Mouse (Mus musculus) kidney, postnatal 0 days (tissue): ENCODE results near the gene Folr2. TPM values are rescaled to one million over a fixed set of nuclear protein-coding genes. Genes with fewer than 3 reads are reported as not detected.

Source experiments
- ATAC-seq: fragments of 200-750 bp; cut with Nextera tagmentation; replicated peaks from 2 replicates; pipeline ENCODE4 v1.8.0; 2017; ENCODE audit warnings: low read depth, moderate number of reproducible peaks, moderate TSS enrichment, moderate library complexity; ENCODE audit not compliant: low FRiP score
- DNase-seq: peaks from one replicate; pipeline ENCODE4 v3.0.0-alpha.2; 2016; ENCODE audit warnings: low spot score
- H3K27ac ChIP-seq: fragments of 300-500 bp; sonication (generic); 2 replicates; pipeline ENCODE4 v1.5.1; 2014; ENCODE audit warnings: mild to moderate bottlenecking
- H3K27me3 ChIP-seq: fragments of 300-500 bp; sonication (generic); 2 replicates; pipeline ENCODE4 v1.6.1; 2014; ENCODE audit warnings: low read length, mixed read lengths; ENCODE audit not compliant: insufficient read depth
- H3K36me3 ChIP-seq: fragments of 300-500 bp; sonication (generic); 2 replicates; pipeline ENCODE4 v1.6.1; 2014; ENCODE audit warnings: low read length, mixed read lengths; ENCODE audit not compliant: insufficient read depth
- H3K4me1 ChIP-seq: fragments of 300-500 bp; sonication (generic); replicated peaks from 2 replicates; pipeline ENCODE4 v1.6.1; 2014; ENCODE audit warnings: antibody characterized with exemption, low read length, mixed read lengths; ENCODE audit not compliant: insufficient read depth
- H3K4me2 ChIP-seq: fragments of 300-500 bp; sonication (generic); 2 replicates; pipeline ENCODE4 v1.6.1; 2014; ENCODE audit warnings: mild to moderate bottlenecking, low read length, moderate library complexity, mixed read lengths
- H3K4me3 ChIP-seq: fragments of 300-500 bp; sonication (generic); replicated peaks from 2 replicates; pipeline ENCODE4 v1.5.1; 2014; ENCODE audit warnings: low read depth, low read length
- H3K9ac ChIP-seq: fragments of 300-500 bp; sonication (generic); 2 replicates; pipeline ENCODE4 v1.6.1; 2014; ENCODE audit warnings: low read depth, low read length
- H3K9me3 ChIP-seq: fragments of 300-500 bp; sonication (generic); replicated peaks from 2 replicates; pipeline ENCODE4 v1.6.1; 2016; ENCODE audit warnings: low read length, inconsistent platforms, mixed read lengths
- CTCF ChIP-seq: IDR thresholded peaks from 2 replicates; pipeline ENCODE4 v1.5.1; 2016; ENCODE audit warnings: antibody characterized with exemption, low read depth, mild to moderate bottlenecking, moderate library complexity
- WGBS: fragments of 180-500 bp; shearing (Covaris S2); extraction: QIAGEN DNeasy Blood & Tissue Kit; methylation state at CpG from one replicate; pipeline ENCODE4 v1.1.7; 2014; 5-methylcytosine and 5-hydroxymethylcytosine counted together
- polyA plus RNA-seq: library from polyadenylated mRNA; unstranded; fragments of >200 nt; fragmentation: Nextera tagmentation; extraction: Ambion mirVana; gene quantifications from 2 replicates; pipeline ENCODE4 v1.2.1, GENCODE M21; 2015

Folr2 gene
- polyA plus RNA-seq, 1 experiment from 2014 or later, result 1.4 TPM

- Histone ChIP-seq H3K4me3 (no peak overlapping the region), H3K36me3 (no peaks in the 10 kb centered on the region; the same call in 1 of the 2 replicates), H3K27me3 (no peaks in the 10 kb centered on the region), H3K4me2 (no peak overlapping the region), H3K4me1 (peaks cover 4% of the 10 kb centered on the region; the same call in 1 of the 2 replicates), H3K9ac (no peak overlapping the region), H3K9me3 (no peaks in the 10 kb centered on the region), H3K27ac (no peak overlapping the region)
- DNase-seq, result no peak
- no peak for ATAC-seq
- no peak for TF ChIP-seq CTCF
- 87% methylated on average over 16 of the region's 16 CpGs for WGBS
These were observed 43.5 kb upstream of the Folr2 start for GRCm38 (mm10) chr7:101900331-101901097.

- Histone ChIP-seq H3K9ac (peak overlapping the region; percentile 52), H3K36me3 (no peaks in the 10 kb centered on the region; the same call in 1 of the 2 replicates), H3K4me2 (peak overlapping the region; percentile 54), H3K27me3 (no peaks in the 10 kb centered on the region), H3K9me3 (no peaks in the 10 kb centered on the region), H3K4me1 (peaks cover 4% of the 10 kb centered on the region; the same call in 1 of the 2 replicates), H3K4me3 (peak overlapping the region; percentile 43), H3K27ac (peak overlapping the region; percentile 83)
- WGBS, result under 1% methylated on average over 57 of the region's 57 CpGs
- no peak for TF ChIP-seq CTCF
- ATAC-seq (peak; percentile 98), DNase-seq (peak; percentile 100)
These were observed 39.4 kb upstream of the Folr2 start for GRCm38 (mm10) chr7:101896104-101897066.

GRCm38 (mm10) chr7:101895695-101896094 lies 38.7 kb upstream of the Folr2 start:
- 33% methylated on average over 9 of the region's 9 CpGs for WGBS
- Histone ChIP-seq H3K27me3 (no peaks in the 10 kb centered on the region), H3K4me1 (peaks cover 4% of the 10 kb centered on the region; the same call in 1 of the 2 replicates), H3K27ac (no peak overlapping the region), H3K36me3 (no peaks in the 10 kb centered on the region; the same call in 1 of the 2 replicates), H3K4me3 (peak overlapping the region; percentile 43), H3K9ac (no peak overlapping the region), H3K9me3 (no peaks in the 10 kb centered on the region), H3K4me2 (peak overlapping the region; percentile 34)
- DNase-seq, result no peak
- peak; percentile 33; the same call in 1 of the 2 replicates for TF ChIP-seq CTCF
- ATAC-seq, result no peak

- no peaks in the 10 kb centered on the region for H3K9me3 ChIP-seq
- no peak overlapping the region for H3K4me2 ChIP-seq
- TF ChIP-seq CTCF, result no peak
- DNase-seq, result no peak
- no peak for ATAC-seq
- no peak overlapping the region for H3K27ac ChIP-seq
- H3K9ac ChIP-seq, result no peak overlapping the region
- no peaks in the 10 kb centered on the region for H3K4me1 ChIP-seq
- H3K4me3 ChIP-seq, result no peak overlapping the region
- WGBS, result 83% methylated on average over 4 of the region's 4 CpGs
- no peaks in the 10 kb centered on the region for H3K36me3 ChIP-seq
- H3K27me3 ChIP-seq, result no peaks in the 10 kb centered on the region
These were observed 31.5 kb upstream of the Folr2 start for GRCm38 (mm10) chr7:101888460-101888859.

GRCm38 (mm10) chr7:101886274-101886673 lies 29.3 kb upstream of the Folr2 start:
- H3K9ac ChIP-seq, result no peak overlapping the region
- no peak for DNase-seq
- ATAC-seq, result no peak
- H3K36me3 ChIP-seq, result no peaks in the 10 kb centered on the region
- no peak overlapping the region for H3K4me2 ChIP-seq
- H3K4me1 ChIP-seq, result 0 out of 2 replicates have a peak, but pooled peaks cover 4% of the 10 kb centered on the region
- H3K9me3 ChIP-seq, result no peaks in the 10 kb centered on the region
- 83% methylated on average over 6 of the region's 6 CpGs for WGBS
- H3K27ac ChIP-seq, result no peak overlapping the region
- TF ChIP-seq CTCF, result no peak
- H3K4me3 ChIP-seq, result no peak overlapping the region
- H3K27me3 ChIP-seq, result no peaks in the 10 kb centered on the region

GRCm38 (mm10) chr7:101884160-101884559 lies 27.2 kb upstream of the Folr2 start:
- TF ChIP-seq CTCF, result no peak
- H3K36me3 ChIP-seq, result no peaks in the 10 kb centered on the region
- ATAC-seq, result no peak
- H3K27ac ChIP-seq, result no peak overlapping the region
- DNase-seq, result no peak
- no peak overlapping the region for H3K9ac ChIP-seq
- H3K4me2 ChIP-seq, result no peak overlapping the region
- no peak overlapping the region for H3K4me3 ChIP-seq
- H3K27me3 ChIP-seq, result no peaks in the 10 kb centered on the region
- WGBS, result 97% methylated on average over 4 of the region's 4 CpGs
- 0 out of 2 replicates have a peak, but pooled peaks cover 4% of the 10 kb centered on the region for H3K4me1 ChIP-seq
- no peaks in the 10 kb centered on the region for H3K9me3 ChIP-seq
